Mouse (Mus musculus): ENCODE results near the gene Fam3c.

The Fam3c gene

GRCm38 (mm10) chr6:22363590-22363989 lies 7.5 kb upstream of the Fam3c start:
- no peak for TF ChIP-seq GATA4 (IDR thresholded peaks at IDR 0.05; ENCODE audit: insufficient replicate concordance, low read length)

DNA sequence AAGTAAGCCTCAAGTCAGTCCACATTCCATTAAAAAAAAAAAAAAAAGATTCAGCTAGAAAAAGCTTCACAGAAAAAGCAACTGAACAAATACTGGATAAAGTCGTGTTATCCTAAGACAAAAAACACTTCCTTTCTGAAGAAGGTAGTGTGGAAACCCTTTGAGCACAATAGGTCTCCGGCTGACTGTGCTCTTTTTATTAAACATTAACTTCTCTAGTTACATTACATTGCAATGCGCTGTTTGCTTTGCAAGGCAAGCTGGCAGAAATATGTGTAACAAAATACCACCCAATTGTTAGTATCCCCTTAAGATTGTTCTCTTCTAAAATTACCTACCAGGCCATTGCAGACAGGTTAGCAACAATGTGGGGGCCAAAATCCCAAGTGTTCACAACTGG lies 5.9 kb upstream of the Fam3c start:
- no peak for TF ChIP-seq GATA4 (IDR thresholded peaks at IDR 0.05; ENCODE audit: insufficient replicate concordance, low read length)

DNA sequence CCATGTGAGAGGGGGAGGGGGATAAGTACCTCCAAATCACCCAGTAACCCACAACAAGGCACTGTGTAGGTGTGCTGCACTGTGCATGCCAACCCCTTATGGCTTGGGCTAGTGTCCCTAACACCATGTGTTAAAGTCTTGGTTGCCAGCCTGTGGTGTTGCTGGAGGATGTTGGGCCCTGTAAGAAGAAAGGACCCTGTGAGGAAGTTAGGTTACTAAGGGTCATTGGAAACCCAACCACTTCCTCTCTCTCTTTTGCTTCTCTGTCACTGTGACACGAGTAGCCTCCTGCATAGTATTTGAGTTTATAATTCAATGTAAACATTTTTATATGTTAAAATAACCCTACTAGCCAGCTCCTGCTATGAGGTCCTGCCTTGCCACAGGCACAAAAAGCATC lies 3.0 kb upstream of the Fam3c start:
- no peak for TF ChIP-seq GATA4 (IDR thresholded peaks at IDR 0.05; ENCODE audit: insufficient replicate concordance, low read length)

GRCm38 (mm10) chr6:22357351-22357750 lies 1.3 kb upstream of the Fam3c start:
- no peak for TF ChIP-seq GATA4 (IDR thresholded peaks at IDR 0.05; ENCODE audit: insufficient replicate concordance, low read length)

DNA sequence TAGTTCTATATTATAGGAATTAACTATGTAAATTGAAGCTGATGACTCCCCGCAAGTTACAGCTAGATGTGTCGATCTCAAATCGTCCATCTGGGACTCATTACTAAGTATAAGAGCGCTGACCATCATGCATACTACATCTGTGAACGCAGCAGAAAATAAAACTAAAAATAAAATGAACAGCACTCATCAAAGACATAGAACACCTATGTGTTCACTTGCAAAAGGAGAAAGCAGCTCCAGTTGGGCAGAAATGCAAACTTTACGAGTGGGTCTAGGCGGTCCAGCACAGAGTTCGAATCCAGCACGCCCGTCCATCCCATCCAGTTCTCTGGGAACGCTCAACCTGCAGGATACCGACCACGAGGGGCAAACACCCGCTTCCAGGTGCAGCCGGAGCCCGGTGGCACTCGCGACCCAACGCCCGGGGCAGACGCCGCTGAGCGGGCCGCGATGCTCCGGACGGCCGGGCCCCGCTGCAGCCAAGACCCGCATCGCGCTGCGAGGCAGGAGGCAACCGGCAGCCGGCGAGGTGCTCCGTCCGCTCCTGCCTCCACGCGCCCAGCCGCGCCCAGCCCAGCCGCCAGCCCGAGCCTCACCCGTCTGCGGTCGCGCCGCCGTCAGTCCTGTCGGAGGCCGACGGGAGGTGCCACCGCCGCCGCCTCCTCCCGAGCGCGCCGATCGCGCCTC lies 502 bp downstream of the Fam3c start:
- no peak for TF ChIP-seq GATA4 (IDR thresholded peaks at IDR 0.05; ENCODE audit: insufficient replicate concordance, low read length)

- no peak for TF ChIP-seq GATA4 (IDR thresholded peaks at IDR 0.05; ENCODE audit: insufficient replicate concordance, low read length)
Measured at GRCm38 (mm10) chr6:22354675-22355074, 1.4 kb downstream of the Fam3c start.

DNA sequence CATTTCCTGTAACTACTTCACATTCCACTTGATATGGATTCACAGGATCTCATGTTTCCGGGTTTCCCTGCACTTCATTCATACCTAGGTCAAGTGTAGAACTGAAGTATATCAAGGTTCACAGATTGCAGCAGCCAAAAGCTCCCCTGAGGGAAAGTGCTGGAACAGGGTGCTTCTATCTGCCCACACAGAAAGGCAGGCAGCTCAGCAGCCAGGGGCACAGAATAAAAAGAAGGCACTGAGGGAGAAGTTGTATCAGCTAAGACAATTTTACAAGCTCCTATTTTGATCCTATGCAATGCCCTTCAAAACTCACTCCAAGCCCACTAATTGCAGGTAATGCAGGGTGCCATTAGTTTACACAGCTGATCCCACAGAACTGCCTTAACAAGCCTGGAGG lies 2.0 kb downstream of the Fam3c start:
- no peak for TF ChIP-seq GATA4 (IDR thresholded peaks at IDR 0.05; ENCODE audit: insufficient replicate concordance, low read length)

GRCm38 (mm10) chr6:22351551-22351950 lies 4.5 kb downstream of the Fam3c start:
- no peak for TF ChIP-seq GATA4 (IDR thresholded peaks at IDR 0.05; ENCODE audit: insufficient replicate concordance, low read length)

GRCm38 (mm10) chr6:22350239-22350571 lies 5.8 kb downstream of the Fam3c start:
- TF ChIP-seq GATA4 (IDR thresholded peaks at IDR 0.05; ENCODE audit: insufficient replicate concordance, low read length): no peak

DNA sequence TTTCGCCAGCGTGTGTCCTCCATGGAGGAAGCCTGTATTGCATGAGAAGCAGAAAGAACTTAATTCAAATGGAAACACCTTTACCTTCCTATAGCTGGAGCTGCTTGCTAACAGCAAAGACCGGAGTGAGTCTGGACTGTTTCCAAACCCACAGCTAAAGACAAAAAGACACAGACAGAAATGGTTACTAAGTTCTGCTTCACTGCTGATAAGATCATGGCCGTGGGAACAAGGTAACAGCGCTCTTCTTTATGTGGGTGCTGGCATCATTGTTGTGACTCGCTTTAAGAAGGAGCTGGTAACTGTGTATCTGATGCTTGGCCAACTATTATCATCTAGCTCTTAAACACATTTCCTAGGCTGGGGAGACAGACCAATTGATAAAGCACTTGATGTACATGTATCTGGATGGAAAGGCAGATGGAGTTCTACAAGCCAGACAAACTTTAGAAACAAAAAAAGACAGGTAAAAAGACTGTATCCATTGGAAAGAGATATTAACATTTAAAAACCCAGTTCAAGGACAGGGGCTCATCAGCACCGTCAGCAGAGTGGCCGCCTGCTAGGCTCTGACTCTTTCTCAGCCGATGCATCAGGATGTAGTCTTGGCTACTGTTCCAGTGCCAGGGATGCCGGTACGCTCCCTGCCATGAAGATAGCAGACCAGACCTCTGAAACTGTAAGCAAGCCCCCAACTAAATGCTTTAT lies 6.4 kb downstream of the Fam3c start:
- TF ChIP-seq GATA4 (IDR thresholded peaks at IDR 0.05; ENCODE audit: insufficient replicate concordance, low read length): peak; percentile 32; the same call in 1 of the 2 replicates

GRCm38 (mm10) chr6:22348975-22349374 lies 7.1 kb downstream of the Fam3c start:
- TF ChIP-seq GATA4 (IDR thresholded peaks at IDR 0.05; ENCODE audit: insufficient replicate concordance, low read length): no peak

GRCm38 (mm10) chr6:22348130-22348529 lies 7.9 kb downstream of the Fam3c start:
- no peak for TF ChIP-seq GATA4 (IDR thresholded peaks at IDR 0.05; ENCODE audit: insufficient replicate concordance, low read length)

DNA sequence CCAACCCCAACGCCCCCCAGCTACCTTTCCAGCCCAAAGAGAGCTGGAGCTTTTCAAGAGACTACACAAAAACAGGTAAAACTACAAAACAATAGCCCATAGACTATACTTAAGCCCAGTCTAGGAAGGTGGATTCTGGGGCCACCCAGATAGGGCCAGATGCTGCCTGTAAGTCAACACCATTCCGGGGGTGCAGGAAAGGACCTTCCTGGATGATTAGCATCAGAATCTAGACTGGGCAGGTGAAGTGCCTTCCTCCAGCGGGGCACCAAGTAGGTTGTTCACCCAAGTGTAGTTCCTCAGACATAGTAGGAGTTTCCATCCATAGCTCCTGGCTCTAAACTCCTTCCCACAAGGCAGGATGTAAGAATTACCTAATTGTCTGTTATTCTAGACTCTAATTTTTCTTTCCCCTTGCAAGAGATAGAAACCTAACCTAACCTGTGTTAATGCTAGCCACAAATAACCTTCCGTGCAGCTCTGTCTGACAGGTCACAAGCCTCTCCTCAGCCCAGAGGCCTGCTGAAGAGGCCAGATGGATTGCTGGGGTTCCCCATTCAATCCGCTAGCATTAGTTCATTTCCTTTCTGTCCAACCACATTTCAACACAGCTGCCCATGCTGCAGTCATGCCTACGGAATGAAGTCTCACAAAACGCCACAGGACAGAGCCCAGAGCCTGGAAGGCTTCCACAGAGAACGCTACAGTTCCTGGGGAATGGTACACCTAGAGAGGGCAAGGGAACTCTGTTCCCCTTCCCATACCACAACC lies 8.7 kb downstream of the Fam3c start:
- no peak for TF ChIP-seq GATA4 (IDR thresholded peaks at IDR 0.05; ENCODE audit: insufficient replicate concordance, low read length)

GRCm38 (mm10) chr6:22344443-22344842 lies 11.6 kb downstream of the Fam3c start:
- no peak for TF ChIP-seq GATA4 (IDR thresholded peaks at IDR 0.05; ENCODE audit: insufficient replicate concordance, low read length)

DNA sequence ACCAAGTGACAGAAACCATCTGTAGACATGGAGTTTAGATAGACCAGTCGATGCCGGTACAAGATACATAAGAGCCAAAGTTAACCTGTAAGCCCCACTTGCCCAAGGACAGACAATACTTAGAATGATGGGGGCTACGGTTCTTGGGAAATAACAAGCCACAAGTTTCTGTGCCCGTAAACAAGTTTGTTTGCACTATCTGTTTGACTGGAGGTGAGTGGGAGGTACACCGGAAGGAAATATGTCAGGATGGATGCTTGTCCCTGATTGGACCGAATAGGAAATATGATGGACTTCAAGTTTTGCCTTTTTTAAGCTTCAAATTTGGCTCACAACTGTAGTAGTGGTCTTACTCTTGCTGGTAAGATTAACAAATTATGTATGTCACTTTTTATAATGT lies 12.3 kb downstream of the Fam3c start:
- TF ChIP-seq GATA4 (IDR thresholded peaks at IDR 0.05; ENCODE audit: insufficient replicate concordance, low read length): no peak

GRCm38 (mm10) chr6:22343292-22343691 lies 12.8 kb downstream of the Fam3c start:
- TF ChIP-seq GATA4 (IDR thresholded peaks at IDR 0.05; ENCODE audit: insufficient replicate concordance, low read length): no peak
